Mouse (Mus musculus): Measurements from ENCODE around the gene Nptx1.

Nptx1 gene

DNA sequence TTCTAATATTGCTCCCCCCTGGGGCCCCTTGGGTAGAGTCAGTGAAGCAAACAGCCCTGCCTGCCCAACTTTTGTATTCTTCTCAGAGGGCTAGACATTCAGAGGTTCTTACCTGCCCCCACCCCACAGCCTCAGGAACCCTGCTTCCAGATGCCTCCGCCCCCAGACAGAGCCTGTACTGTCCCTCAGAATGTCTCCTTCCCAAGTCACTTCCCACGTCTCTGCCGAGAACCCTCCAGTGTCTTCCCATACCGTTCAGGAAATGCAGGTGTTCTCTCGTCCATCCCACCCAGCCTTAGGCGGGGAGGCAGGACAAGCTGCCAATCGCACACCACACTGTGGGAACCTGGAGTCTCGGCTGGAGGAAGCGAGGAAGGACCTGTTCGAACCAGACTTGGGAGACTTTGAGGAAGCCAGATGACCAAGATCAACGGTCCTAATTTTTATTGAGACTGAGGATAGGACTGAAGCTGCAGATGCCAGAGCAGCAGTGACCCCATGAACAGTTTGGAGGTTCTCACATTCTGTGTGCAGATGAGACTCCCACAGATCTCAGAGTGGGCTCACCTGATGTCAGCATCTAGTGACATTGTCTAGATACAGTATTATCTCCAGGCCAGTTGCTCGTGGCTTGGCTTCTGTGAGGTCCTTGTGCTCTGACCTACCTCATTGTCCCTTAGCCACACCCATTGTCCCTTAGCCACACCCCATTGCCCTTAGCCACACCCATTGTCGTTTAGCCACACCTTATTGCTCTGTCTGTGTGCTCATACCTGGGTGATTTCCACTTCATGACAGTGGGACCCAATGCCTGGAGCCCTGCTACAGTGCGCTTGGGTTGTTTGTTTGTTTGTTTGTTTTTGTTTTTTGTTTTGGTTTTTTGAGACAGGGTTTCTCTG, 21.2 kb downstream of the Nptx1 start:
- DNase-seq (ENCODE audit: extremely low read depth, low read depth, low spot score), result no peak

- DNase-seq (ENCODE audit: extremely low read depth, low read depth, low spot score), result no peak
Measured at GRCm38 (mm10) chr11:119524545-119524949, 23.0 kb downstream of the Nptx1 start.

DNA sequence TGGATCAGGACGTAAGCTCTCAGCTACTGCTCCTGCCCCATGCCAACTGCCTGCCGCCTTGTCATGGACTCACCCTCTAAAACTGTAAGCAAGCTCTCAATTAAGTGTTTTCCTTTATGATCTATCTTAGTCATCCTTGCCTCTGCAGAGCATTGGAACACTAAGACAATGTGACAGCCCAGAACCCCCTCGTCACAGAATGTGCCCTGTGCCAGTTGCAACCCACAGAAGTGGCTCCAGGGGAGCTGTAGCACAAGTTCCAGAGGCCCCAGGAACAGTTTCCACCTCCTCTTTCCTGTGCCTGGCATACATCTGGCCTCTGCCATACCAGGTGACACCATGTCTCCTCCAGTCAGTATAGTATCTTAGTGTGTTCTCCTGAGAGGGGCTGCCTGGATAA, 24.2 kb downstream of the Nptx1 start:
- no peak for DNase-seq (ENCODE audit: extremely low read depth, low read depth, low spot score)

DNA sequence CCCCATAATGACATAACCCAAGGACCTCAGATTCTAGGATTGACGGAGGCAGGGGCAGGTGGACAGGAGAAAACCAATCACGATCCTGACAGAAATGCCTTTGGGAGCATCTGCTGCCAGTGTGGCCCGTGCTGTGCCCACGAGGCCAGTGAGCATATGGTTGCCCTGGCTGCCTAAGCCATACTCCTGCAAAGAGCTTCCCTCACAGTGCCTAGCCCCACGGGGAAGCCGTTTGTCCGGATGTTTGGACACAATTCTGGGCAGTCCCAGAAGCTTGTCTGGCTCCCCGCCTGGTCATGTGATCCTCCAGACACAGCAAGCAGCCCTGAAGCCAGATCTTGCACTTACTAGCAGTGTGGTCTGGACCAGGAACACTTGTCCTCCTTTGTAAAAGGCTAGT, 24.8 kb downstream of the Nptx1 start:
- DNase-seq (ENCODE audit: extremely low read depth, low read depth, low spot score), result no peak

DNA sequence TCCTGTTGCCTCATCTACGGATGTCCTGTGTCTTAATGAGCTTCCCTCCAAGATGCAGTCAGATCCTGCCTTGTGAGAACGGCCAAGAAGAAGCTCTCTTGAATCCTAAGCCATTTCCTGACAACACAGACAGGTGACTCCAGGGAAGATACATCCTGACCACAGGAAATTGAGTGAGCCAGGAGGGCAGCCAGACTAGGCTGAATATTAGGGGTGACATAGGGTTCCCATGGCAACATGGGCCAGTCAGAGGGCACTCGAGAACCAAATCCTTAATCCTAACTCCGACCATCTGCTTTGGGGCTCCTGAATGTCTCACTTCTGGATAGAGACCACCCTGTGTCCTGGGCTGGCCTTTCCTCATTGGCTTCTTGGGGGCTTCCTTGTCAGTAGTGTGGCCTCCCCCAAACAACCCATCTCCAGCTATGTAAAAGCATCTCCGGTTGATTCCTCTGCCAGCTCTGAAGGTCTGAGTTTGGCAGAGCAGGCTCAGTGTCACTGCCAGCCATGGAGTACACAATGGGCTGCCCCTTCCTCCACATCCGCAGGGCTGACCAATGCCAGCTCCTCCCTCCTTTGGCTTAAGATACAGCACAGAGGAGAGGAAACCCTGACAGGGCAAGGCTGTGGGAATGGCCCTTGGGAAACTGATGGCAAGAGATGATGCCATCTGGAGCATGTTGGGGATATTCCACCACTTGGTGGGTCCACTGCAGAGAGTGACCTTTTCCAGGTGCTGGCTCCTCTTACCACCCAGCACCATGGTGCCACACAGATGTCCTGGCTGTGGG, 25.4 kb downstream of the Nptx1 start:
- DNase-seq (ENCODE audit: extremely low read depth, low read depth, low spot score), result no peak

GRCm38 (mm10) chr11:119520713-119521063, 26.9 kb downstream of the Nptx1 start:
- DNase-seq (ENCODE audit: extremely low read depth, low read depth, low spot score), result no peak

DNA sequence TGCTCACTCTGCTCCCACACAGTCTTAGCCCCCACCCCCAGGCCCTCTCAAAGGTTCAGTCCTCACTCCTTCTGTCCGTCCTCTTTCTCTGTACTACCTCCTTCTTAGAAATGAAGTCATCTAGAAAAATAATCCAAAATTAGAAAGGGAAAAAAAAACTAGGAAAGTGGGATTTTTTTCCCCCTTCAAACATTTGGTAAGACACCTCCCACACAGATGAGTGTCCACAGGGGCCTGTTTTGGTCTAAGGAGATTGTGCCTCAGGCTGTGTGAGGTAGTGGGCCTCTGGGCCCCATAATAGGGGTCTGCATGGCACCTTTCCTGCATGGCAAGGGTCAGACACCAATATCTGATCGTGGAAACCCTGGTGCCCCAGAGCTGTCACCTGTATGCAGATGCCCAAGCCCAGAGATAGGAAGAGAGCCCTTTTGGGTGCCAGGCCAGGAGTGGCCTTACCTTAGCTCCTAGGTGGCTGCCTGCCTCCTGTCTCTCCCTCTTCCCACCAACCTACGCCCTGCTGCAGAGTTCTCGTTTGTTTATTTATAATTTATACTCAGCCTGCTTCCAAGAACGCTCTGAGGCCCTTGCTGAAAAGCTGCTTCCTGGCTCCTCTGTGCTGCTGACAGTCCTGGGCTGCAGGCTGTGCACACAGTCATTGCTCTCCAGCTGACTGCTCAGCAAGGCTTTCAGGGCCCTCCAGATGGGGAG, 27.4 kb downstream of the Nptx1 start:
- no peak for DNase-seq (ENCODE audit: extremely low read depth, low read depth, low spot score)

DNA sequence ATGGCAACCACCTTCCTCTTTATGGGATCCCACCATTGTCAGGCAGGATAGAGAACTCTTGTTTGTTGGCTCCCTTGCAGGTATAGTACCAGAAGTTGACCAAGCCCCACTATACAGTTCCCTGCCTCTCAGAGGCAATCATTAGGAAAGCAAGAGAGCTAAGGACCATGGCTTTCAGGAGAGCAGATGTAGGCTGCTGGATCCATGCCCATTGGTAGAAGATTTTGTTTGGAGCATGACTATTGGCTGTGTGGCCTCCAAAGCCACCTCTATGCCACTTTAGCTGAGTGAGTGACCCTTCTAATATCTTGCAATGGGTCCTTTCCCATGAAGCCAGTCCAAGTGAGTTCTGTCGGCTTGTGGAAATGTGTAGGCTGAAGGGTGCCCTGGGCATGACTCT, 28.2 kb downstream of the Nptx1 start:
- no peak for DNase-seq (ENCODE audit: extremely low read depth, low read depth, low spot score)

DNA sequence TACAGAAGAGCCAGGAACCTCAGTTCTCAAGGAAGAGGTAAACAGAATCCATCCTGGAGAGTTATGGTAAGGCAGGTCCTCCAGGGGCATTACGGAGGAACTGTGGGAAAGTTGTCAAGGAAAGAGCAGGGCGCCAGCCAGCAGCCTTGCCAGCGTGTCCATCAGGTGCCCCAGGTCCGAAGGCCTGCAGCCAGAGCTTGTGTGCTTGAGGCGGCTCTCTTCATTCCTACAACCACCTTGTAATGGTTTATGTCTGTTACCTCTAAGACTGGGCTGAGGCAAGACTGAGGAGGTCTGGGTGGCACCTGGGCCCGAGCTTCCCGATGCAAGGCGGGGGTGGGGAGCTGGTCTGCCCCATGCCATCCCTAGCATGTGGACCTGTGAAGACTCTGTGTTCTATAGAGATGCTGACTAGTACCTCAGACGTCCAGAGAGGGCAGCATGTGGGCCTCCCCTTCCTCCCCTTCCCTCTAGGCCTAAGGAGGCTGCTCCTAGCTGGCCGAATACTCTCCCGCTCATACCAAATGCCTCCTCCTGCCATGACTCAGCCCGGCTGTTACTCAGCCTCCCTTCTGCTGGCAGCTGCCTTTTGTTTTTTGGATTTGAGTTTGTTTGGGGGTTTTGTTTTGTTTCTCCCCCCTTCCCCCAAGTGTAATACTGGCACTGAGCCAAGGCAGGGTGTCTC, 30.7 kb downstream of the Nptx1 start:
- DNase-seq (ENCODE audit: extremely low read depth, low read depth, low spot score), result no peak

GRCm38 (mm10) chr11:119515823-119516676, 31.5 kb downstream of the Nptx1 start:
- no peak for DNase-seq (ENCODE audit: extremely low read depth, low read depth, low spot score)

GRCm38 (mm10) chr11:119514967-119515636, 32.5 kb downstream of the Nptx1 start:
- DNase-seq (ENCODE audit: extremely low read depth, low read depth, low spot score), result no peak

GRCm38 (mm10) chr11:119514108-119514860, 33.3 kb downstream of the Nptx1 start:
- DNase-seq (ENCODE audit: extremely low read depth, low read depth, low spot score), result peak; percentile 25

DNA sequence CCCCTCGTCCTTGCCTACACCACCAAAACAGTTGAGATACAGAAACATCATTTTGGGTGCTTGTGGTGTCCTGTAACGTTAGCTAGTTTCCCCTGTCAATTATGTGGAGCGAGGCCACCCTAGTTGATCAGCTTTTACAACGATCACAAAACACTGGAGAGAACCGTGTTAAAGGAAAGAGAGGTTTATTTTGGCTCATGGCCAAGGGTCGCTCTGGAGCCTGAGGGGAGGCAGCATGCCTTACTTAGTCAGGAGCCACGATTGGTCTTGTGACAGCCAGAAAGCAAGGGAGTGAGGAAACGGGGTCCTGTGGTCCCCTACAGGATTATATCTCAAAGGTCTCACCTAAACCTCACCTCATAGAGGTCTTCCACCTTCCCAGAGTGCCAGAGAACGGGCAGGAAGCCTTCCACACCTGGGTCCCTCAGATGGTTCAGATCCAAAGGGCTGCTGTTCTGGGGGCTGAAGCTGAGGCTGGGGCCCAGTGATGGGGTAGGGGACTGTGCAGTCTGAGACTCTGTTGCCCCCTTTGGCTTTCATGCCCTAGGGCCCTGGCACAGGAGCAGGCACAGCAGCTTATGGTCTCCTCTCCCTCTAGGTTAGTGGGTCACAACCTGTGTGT, 34.4 kb downstream of the Nptx1 start:
- DNase-seq (ENCODE audit: extremely low read depth, low read depth, low spot score), result no peak

DNA sequence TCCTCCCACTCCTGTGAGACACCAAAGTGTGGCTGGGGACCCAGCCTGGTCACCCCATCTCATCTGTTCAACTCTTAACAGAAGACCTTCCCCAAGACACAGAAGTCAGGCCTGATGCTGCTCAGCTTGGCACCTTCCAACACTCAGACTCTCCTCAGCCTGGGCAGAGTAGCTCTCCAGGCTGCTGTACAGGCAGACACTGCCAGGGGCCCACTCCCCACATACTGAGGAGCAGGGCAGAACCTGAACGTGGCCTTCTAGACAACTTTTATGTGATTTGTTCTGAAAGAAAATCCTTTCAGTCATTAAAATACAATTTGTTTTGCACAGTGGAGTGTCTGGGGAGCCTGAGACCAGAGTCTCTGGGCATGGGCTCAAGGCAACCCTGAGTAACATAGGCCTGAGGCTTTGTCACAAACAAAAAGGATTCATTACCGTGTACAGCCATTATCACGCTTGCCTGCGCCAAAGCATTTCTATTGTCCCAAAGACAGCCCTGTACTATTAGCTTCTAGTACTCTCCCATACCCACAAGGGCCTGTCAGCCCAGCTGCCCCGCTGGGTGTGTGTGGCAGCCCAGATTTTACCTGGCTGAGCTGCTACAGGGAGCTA, 38.3 kb downstream of the Nptx1 start:
- DNase-seq (ENCODE audit: extremely low read depth, low read depth, low spot score), result no peak

- no peak for DNase-seq (ENCODE audit: extremely low read depth, low read depth, low spot score)
Measured at GRCm38 (mm10) chr11:119507772-119508171, 39.8 kb downstream of the Nptx1 start.

DNA sequence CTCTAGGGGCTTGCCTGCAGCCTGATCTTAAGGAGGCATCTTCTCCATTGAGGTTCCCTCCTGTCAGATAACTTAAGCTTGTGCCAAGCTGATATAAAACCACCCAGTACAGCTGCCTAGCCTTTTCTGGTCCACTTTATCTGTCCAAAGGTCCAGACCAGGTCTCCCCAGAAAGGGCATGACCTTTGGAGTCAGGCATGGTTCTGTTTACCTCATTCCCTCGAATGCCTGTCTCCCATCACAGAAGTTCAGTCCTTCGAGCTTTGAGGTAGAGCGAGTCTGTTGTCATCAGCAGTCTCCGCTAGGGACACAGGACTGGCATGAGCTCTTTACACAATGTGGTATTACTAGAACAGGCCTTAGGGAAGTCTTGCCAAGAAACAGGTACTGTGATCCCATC, 41.2 kb downstream of the Nptx1 start:
- no peak for DNase-seq (ENCODE audit: extremely low read depth, low read depth, low spot score)

DNA sequence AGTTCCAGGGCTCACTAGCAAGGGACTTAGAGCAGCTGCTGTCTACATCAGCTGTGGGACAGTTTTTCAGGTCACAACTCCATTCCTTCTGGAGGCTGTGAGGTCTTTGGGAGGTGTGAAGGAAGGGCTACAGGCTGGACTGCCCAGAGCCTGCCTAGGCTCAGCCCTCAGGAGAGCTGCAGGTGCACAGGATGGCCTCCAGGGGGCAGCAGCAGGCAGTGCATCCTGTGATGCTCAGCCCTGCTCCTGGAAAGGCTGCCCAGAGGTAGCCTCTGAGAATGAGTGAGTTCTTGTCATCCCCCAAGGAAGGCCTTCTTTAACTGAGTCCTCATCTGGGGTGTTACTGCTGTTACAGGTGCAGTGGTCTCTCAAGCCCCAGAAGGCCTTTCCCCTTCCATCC, 43.9 kb downstream of the Nptx1 start:
- no peak for DNase-seq (ENCODE audit: extremely low read depth, low read depth, low spot score)

DNA sequence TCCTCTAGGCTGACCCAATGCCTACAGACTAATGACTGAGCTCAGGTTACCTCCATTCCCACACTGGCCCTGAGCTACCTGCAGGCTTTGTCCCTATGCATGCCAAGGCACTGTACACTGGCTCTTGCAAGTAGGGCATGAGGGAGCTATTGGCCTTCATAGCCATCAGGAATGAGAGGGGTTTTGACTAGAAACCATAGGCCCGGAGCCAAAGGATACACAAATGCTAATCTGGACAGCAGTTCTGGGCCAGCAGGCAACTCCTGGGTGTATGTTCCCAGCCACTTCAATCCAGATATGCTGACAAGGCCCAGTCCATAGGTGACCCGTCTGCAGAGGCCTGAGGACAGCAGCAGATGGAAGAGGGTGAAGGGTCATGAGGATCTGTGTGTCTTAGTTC, 47.5 kb downstream of the Nptx1 start:
- DNase-seq (ENCODE audit: extremely low read depth, low read depth, low spot score), result no peak

All from fat pad, adult 2 months (tissue).